Mouse (Mus musculus): ENCODE measurements around the gene Gpr141. TPM values are rescaled to one million over a fixed set of nuclear protein-coding genes. Genes with fewer than 3 reads are reported as not detected.

Gpr141 gene
- 0.05 and 0.17 TPM in 2 replicates for polyA plus RNA-seq (2016; fragmentation: Nextera tagmentation; extraction: Ambion mirVana)

DNA sequence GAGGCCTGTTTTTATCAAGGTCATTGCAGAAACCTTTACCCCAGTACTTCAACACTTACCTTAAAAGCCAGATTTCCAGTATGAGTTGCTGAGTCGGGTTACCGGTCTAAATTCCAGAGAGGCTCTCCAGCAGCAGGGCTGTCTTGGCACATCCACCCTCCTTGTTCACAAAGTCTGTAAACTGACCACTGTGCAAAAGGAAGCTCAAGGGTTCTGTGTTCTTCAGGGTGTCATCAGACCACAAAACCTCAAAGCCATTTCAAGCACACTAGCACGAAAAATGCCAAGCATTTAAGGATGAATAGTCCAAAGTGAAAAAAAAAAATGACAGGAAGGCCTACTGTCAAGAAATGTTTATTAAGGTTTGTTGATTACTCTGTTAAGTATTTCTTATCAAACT lies at the start of gene Gpr141:
Gpr141 (minus strand) TSS at position 187 of the 400 bp plus-strand sequence.
- WGBS: 70% methylated on average over 3 of the region's 3 CpGs
- H3K9me3 ChIP-seq: no peaks in the 10 kb centered on the region
- no peaks in the 10 kb centered on the region for H3K4me1 ChIP-seq

DNA sequence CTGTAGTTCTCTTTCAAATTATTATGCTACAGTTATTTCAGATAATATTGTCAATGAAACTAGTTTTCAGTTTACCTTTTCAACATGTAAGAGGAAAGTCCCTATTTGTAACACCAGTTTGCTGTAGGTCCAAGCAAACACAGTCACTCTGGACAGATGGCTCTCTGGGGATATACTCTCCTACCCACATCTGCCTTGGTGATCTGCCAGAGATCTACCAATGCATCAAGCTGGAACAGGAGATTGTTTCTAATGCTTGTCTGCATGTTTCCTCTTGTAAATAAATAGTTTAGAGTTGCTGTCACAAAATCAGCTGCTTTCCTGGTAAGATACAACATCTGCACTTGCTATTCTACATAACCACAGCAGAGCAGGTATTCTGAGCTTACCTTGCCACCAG lies 40.2 kb upstream of the Gpr141 start:
- no peaks in the 10 kb centered on the region for H3K36me3 ChIP-seq (replicated peaks)
- H3K27me3 ChIP-seq (ENCODE audit: poor library complexity, severe bottlenecking): no peaks in the 10 kb centered on the region
- H3K27ac ChIP-seq: no peak overlapping the region
- no peak overlapping the region for H3K4me3 ChIP-seq
- H3K9me3 ChIP-seq: no peaks in the 10 kb centered on the region
- no peaks in the 10 kb centered on the region for H3K4me1 ChIP-seq
- no peak for DNase-seq (ENCODE audit: extremely low spot score, low spot score)

More for the DNA sequence above, at the start of gene Gpr141:
- H3K4me3 ChIP-seq: no peak within 1 kb of the TSS
- no peak within 1 kb of the TSS for H3K27ac ChIP-seq
- no peaks in the 10 kb centered on the region for H3K36me3 ChIP-seq (replicated peaks)
- DNase-seq (ENCODE audit: extremely low spot score, low spot score): no peak
- H3K27me3 ChIP-seq (ENCODE audit: poor library complexity, severe bottlenecking): no peaks in the 10 kb centered on the region

DNA sequence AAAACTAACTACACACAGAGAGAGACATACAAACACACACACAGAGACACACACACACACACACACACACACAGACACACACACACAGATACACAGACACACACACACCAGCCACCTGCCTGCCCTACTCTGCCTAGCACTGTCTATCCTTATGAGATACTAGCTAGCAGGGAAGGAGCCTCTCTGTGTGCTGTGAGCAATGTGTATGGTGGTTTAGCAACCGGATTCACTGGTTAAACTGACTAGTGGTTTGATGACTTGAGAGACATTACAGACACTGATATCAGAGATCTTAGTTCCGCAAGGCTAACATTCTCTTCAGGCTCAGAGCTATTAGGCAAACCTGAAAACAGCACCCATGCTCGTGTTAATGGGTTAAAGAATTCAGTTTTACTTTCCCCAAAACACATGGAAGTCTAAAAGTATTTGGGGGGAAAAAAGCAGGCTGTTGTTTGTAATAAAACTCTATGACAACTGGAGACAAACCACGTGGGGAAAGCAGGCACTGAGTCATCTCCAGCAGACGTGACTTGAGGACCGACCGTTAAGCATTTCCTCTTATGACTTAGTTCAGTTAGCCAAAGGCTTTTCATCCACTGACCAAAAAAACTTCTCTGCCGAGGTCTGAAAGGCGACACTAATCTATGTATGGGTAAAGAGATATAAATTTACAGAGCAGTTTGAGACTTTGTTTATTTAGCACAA lies 30.7 kb upstream of the Gpr141 start:
- H3K27ac ChIP-seq: no peak overlapping the region
- DNase-seq (ENCODE audit: extremely low spot score, low spot score): no peak
- no peak overlapping the region for H3K4me3 ChIP-seq
- H3K36me3 ChIP-seq (replicated peaks): no peaks in the 10 kb centered on the region
- no peaks in the 10 kb centered on the region for H3K9me3 ChIP-seq
- no peaks in the 10 kb centered on the region for H3K27me3 ChIP-seq (ENCODE audit: poor library complexity, severe bottlenecking)
- WGBS: 89% methylated on average over 9 of the region's 9 CpGs
- no peaks in the 10 kb centered on the region for H3K4me1 ChIP-seq

DNA sequence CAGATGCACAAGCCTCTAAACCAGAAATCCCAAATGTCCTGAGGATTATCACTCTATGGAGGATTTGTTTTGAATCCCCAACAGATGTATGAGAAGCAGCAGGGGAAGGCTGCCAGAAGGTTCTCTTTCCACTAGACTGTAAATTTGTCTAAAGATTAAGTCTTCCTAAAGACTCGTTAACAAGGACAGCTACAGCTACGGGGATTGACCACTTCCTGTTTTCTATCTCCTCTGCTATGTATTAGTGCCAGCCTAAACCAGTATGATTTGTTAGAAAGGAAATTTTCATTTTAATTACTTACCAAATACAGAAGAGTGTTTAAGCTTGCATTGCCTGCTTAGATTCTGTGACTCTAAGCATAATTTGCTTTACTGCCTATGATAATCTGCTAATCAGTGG lies 30.0 kb upstream of the Gpr141 start:
- H3K4me1 ChIP-seq: no peaks in the 10 kb centered on the region
- no peak for DNase-seq (ENCODE audit: extremely low spot score, low spot score)
- no peak overlapping the region for H3K27ac ChIP-seq
- H3K27me3 ChIP-seq (ENCODE audit: poor library complexity, severe bottlenecking): no peaks in the 10 kb centered on the region
- H3K4me3 ChIP-seq: no peak overlapping the region
- 86% methylated on average over 2 of the region's 2 CpGs for WGBS
- H3K36me3 ChIP-seq (replicated peaks): no peaks in the 10 kb centered on the region
- no peaks in the 10 kb centered on the region for H3K9me3 ChIP-seq

DNA sequence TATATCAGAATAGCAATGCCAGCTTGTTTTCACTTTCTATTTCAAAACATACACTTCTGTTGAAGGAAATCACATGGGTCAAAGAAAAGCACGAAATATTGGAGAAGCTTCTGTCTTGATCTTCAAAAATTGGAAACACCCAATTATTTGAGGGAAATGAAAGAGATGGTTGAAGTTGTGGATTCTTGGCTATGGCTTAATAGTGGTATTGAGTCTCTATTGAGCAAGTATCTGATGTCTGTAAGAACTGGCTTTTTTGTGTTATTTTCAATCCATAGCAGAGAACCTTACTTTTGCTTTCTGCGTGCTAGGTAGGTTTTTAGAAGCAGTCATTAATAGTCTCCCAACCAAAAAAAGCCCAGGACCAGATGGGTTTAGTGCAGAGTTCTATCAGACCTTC lies 19.4 kb upstream of the Gpr141 start:
- H3K27ac ChIP-seq: no peak overlapping the region
- no peaks in the 10 kb centered on the region for H3K36me3 ChIP-seq (replicated peaks)
- no peak overlapping the region for H3K4me3 ChIP-seq
- H3K27me3 ChIP-seq (ENCODE audit: poor library complexity, severe bottlenecking): no peaks in the 10 kb centered on the region
- DNase-seq (ENCODE audit: extremely low spot score, low spot score): no peak
- no peaks in the 10 kb centered on the region for H3K9me3 ChIP-seq
- WGBS: 90% methylated on average over 2 of the region's 2 CpGs
- no peaks in the 10 kb centered on the region for H3K4me1 ChIP-seq

DNA sequence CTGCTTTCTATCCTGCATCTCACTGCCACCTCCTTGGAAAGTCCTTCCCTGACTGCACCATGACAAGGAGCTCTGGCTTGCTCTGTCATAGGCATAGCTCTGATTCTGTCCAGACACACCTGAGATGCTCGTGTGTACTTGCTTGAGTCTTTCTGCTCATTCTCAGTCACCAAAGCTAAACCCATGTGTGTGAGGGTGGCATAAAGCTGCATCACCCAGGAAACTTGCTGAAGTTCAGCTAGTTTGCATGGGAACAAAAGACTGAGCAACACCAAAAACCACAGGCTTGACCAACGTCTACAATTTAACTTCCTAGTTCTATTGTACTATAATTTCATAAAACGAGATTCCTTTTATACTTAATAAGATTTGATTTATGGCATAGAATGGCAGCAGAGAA lies 18.6 kb upstream of the Gpr141 start:
- Histone ChIP-seq H3K27me3 (ENCODE audit: poor library complexity, severe bottlenecking) (no peaks in the 10 kb centered on the region), H3K4me3 (no peak overlapping the region), H3K4me1 (no peaks in the 10 kb centered on the region), H3K36me3 (replicated peaks) (no peaks in the 10 kb centered on the region), H3K9me3 (no peaks in the 10 kb centered on the region), H3K27ac (no peak overlapping the region)
- 81% methylated on average over 3 of the region's 3 CpGs for WGBS
- no peak for DNase-seq (ENCODE audit: extremely low spot score, low spot score)

DNA sequence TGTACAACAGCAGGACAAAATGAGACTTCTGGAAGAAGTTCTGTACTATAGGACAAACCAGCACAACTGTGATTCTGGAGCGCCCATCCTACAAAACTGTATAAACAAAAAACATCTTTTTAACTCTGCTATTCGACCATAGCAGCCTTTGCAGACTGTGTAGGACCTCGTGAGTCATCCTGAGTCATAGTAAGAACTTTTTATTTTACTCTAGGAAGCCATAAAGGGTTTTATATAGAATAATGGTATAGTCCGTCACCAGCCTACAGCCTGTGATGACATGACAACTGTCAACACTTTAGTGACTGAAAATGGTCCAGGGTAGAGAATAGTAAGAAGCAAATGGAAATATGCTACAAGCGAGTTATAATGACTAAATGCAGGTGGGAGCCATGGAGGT lies 17.6 kb upstream of the Gpr141 start:
- Histone ChIP-seq H3K4me1 (no peaks in the 10 kb centered on the region), H3K27me3 (ENCODE audit: poor library complexity, severe bottlenecking) (no peaks in the 10 kb centered on the region), H3K27ac (no peak overlapping the region), H3K4me3 (no peak overlapping the region), H3K36me3 (replicated peaks) (no peaks in the 10 kb centered on the region), H3K9me3 (no peaks in the 10 kb centered on the region)
- no peak for DNase-seq (ENCODE audit: extremely low spot score, low spot score)
- WGBS: 82% methylated on average over 5 of the region's 5 CpGs

DNA sequence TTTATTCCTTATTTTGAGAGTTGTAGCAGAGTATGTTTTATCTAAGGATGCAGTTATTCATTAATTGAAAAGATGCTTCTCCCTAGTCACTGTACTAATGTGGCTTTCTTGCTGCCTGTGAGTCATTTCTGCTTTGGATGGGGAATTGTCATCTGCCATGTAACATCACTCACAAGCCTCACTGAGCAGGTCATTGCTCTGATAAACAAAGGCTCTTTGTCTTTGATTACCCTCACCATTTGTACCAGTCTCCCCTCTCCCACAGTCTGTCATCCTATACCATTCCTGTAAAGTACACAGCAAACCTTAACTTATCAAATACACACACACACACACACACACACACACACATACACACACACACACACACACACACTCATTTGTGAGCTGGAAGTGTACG lies 16.1 kb upstream of the Gpr141 start:
- Histone ChIP-seq H3K36me3 (replicated peaks) (no peaks in the 10 kb centered on the region), H3K4me1 (no peaks in the 10 kb centered on the region), H3K27ac (no peak overlapping the region), H3K4me3 (no peak overlapping the region), H3K27me3 (ENCODE audit: poor library complexity, severe bottlenecking) (no peaks in the 10 kb centered on the region), H3K9me3 (no peaks in the 10 kb centered on the region)
- WGBS: 84% methylated on average over 1 of the region's 1 CpGs
- DNase-seq (ENCODE audit: extremely low spot score, low spot score): no peak

DNA sequence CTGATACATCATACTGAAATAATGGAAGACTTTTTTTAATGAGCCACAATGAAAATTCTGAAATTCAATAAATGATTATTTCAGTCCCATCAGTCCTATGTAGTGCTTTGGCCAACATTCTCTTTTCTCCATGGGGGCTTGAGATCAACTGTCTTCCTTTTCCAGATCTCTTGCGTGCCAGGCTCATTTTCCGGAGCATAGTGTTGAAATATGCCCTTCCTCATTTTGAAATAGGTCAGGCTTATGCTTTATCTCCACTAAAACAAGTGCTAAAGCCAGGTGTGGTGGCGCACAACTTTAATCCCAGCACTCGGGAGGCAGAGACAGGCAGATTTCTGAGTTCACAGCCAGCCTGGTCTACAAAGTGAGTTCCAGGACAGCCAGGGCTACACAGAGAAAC lies 6.5 kb upstream of the Gpr141 start:
- Histone ChIP-seq H3K9me3 (no peaks in the 10 kb centered on the region; the same call in 1 of the 2 replicates), H3K4me1 (no peaks in the 10 kb centered on the region), H3K4me3 (no peak overlapping the region), H3K36me3 (replicated peaks) (no peaks in the 10 kb centered on the region), H3K27me3 (ENCODE audit: poor library complexity, severe bottlenecking) (no peaks in the 10 kb centered on the region), H3K27ac (no peak overlapping the region)
- 88% methylated on average over 4 of the region's 4 CpGs for WGBS
- DNase-seq (ENCODE audit: extremely low spot score, low spot score): no peak

DNA sequence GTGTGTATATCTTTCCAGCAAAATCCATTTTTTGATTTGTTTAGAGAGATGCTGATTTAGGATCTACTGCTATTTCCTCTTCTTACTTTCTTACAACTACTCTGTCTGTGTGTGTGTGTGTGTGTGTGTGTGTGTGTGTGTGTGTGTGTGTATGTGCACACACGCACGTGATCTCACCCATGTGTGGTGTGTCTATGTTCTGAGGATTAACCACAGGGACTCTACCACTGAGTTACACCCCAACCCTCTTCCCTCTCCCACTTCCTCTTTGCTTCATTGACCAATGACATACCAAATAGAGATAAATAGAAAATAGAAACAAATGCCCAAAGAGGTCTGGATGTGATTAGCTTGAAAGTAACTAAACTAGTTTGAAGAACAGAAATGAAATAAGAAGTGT lies 4.0 kb upstream of the Gpr141 start:
- no peak overlapping the region for H3K27ac ChIP-seq
- H3K4me1 ChIP-seq: no peaks in the 10 kb centered on the region
- no peak overlapping the region for H3K4me3 ChIP-seq
- no peaks in the 10 kb centered on the region; the same call in 1 of the 2 replicates for H3K9me3 ChIP-seq
- no peaks in the 10 kb centered on the region for H3K27me3 ChIP-seq (ENCODE audit: poor library complexity, severe bottlenecking)
- no peaks in the 10 kb centered on the region for H3K36me3 ChIP-seq (replicated peaks)
- 100% methylated on average over 2 of the region's 2 CpGs for WGBS
- DNase-seq (ENCODE audit: extremely low spot score, low spot score): no peak

DNA sequence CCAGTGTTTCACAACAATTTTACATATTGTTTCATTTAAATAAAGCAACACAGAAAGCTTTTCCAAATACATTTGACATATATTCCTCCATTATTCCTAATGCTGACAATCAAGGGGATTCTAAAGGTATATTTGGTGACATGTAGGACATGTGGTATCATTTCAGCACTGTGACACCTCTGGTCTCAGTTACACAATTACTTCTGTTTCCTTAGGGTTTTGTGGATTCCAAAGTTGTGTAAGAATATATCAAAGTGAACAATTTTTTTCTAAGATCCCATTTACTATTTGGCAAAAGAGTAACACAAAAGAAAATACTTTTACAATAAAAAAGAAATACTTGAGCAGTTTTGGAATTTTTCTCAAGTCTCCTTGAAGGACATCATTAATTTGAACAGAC lies 2.4 kb downstream of the Gpr141 start:
- H3K36me3 ChIP-seq (replicated peaks): no peaks in the 10 kb centered on the region
- no peaks in the 10 kb centered on the region for H3K4me1 ChIP-seq
- H3K4me3 ChIP-seq: no peak overlapping the region
- H3K27me3 ChIP-seq (ENCODE audit: poor library complexity, severe bottlenecking): no peaks in the 10 kb centered on the region
- H3K27ac ChIP-seq: no peak overlapping the region
- no peak for DNase-seq (ENCODE audit: extremely low spot score, low spot score)
- no peaks in the 10 kb centered on the region for H3K9me3 ChIP-seq

DNA sequence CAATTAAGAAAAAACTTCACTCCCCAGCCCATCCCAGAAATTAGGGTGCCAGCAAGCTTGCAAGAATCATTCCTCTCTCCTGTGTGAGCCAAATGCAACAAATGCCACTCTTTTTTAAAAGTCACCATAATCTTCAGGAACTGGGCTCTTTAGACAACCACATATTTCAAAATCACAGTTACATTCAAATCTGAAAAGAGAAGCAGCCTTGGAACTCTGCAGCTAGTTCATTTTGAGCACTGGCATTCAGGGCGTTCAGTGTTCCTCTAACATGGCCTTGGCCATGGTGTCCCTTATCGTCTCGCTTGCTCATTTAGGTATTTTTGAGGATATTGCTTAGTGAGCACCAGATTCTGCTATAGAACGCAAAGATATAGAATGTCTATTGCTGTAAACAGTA lies 4.1 kb downstream of the Gpr141 start:
- Histone ChIP-seq H3K27ac (no peak overlapping the region), H3K4me3 (no peak overlapping the region), H3K9me3 (no peaks in the 10 kb centered on the region), H3K4me1 (no peaks in the 10 kb centered on the region), H3K36me3 (replicated peaks) (no peaks in the 10 kb centered on the region), H3K27me3 (ENCODE audit: poor library complexity, severe bottlenecking) (no peaks in the 10 kb centered on the region)
- no peak for DNase-seq (ENCODE audit: extremely low spot score, low spot score)
- WGBS: 90% methylated on average over 4 of the region's 4 CpGs

DNA sequence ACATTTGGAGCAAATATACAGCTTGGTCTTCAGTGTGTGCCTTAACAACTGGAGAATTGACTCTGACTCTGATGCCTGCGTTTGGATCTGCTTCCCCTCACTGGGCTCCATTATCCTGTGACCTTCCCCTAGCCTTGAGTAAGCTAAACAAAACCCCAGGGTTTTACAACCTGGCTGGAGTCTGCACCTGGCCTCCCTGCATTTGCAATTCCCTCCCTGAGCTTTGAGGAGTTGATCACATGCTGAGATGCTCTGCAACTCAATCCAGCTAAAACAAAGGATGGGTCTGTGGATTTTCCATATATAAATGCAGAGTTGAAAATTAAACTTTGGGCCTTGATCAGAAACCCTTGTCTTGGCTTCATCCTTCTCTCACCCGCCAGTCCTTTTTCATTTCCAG lies 4.8 kb downstream of the Gpr141 start:
- Histone ChIP-seq H3K9me3 (no peaks in the 10 kb centered on the region), H3K4me3 (no peak overlapping the region), H3K27me3 (ENCODE audit: poor library complexity, severe bottlenecking) (no peaks in the 10 kb centered on the region), H3K4me1 (no peaks in the 10 kb centered on the region), H3K27ac (no peak overlapping the region), H3K36me3 (replicated peaks) (no peaks in the 10 kb centered on the region)
- no peak for DNase-seq (ENCODE audit: extremely low spot score, low spot score)
- 44% methylated on average over 2 of the region's 2 CpGs for WGBS

DNA sequence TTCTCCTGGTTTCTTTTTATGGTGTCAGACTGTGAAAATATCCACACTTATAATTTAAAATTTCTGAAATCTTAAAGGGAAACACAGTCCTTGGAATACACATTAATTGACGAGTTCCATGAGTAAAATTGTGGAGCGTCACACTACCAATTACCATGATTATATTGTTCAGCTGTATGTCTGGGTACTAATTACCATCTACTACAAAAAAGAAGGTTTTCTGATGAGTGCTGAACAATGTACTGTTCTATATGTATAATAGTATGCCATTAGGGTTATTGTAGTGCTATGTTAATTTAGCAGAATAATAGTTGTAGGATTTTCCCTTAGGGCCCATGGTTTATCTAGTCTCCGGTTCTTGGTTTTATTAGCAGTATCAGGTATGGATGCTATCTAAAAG lies 29.1 kb downstream of the Gpr141 start:
- no peak overlapping the region for H3K4me3 ChIP-seq
- 87% methylated on average over 3 of the region's 3 CpGs for WGBS
- H3K27me3 ChIP-seq (ENCODE audit: poor library complexity, severe bottlenecking): no peaks in the 10 kb centered on the region
- no peaks in the 10 kb centered on the region for H3K9me3 ChIP-seq
- no peaks in the 10 kb centered on the region for H3K36me3 ChIP-seq (replicated peaks)
- DNase-seq (ENCODE audit: extremely low spot score, low spot score): no peak
- peaks cover 6% of the 10 kb centered on the region; the same call in 1 of the 2 replicates for H3K4me1 ChIP-seq
- H3K27ac ChIP-seq: no peak overlapping the region
